Mouse (Mus musculus) liver, adult 2 months (tissue): Measurements from ENCODE around the gene Mfn2. TPM values are rescaled to one million over a fixed set of nuclear protein-coding genes. Genes with fewer than 3 reads are reported as not detected.

Experiments
- DNase-seq: peaks from one replicate; pipeline ENCODE4 v3.0.0-alpha.2; 2011; ENCODE audit warnings: low read depth, low spot score; ENCODE audit errors: extremely low read depth
- H3K27ac ChIP-seq: fragments of 200-500 bp; replicated peaks from 2 replicates; pipeline ENCODE4 v1.5.1; 2012; ENCODE audit warnings: low read depth, mild to moderate bottlenecking, control low read depth, inconsistent platforms, low read length; ENCODE audit not compliant: insufficient read depth
- H3K27me3 ChIP-seq: fragments of 200-500 bp; 2 replicates; pipeline ENCODE4 v1.6.1; 2012; ENCODE audit warnings: mild to moderate bottlenecking, moderate library complexity, low read length, inconsistent platforms; ENCODE audit not compliant: control insufficient read depth, insufficient read depth
- H3K36me3 ChIP-seq: fragments of 200-500 bp; 2 replicates; pipeline ENCODE4 v1.6.1; 2012; ENCODE audit warnings: low read length, inconsistent platforms; ENCODE audit not compliant: control insufficient read depth, insufficient read depth
- H3K4me1 ChIP-seq: fragments of 200-500 bp; 2 replicates; pipeline ENCODE4 v1.6.1; 2011; ENCODE audit warnings: low read length; ENCODE audit not compliant: control insufficient read depth, insufficient read depth
- H3K4me3 ChIP-seq: fragments of 200-500 bp; 2 replicates; pipeline ENCODE4 v1.5.1; 2011; ENCODE audit warnings: low read depth, mild to moderate bottlenecking, control low read depth, low read length, moderate library complexity; ENCODE audit not compliant: insufficient read depth
- H3K79me2 ChIP-seq: fragments of 200-500 bp; 2 replicates; pipeline ENCODE4 v1.6.1; 2012; ENCODE audit warnings: inconsistent platforms, mild to moderate bottlenecking, low read length, moderate library complexity; ENCODE audit not compliant: control insufficient read depth, insufficient read depth
- H3K9ac ChIP-seq: fragments of 200-500 bp; 2 replicates; pipeline ENCODE4 v1.6.1; 2012; ENCODE audit warnings: low read depth, mild to moderate bottlenecking, control low read depth, inconsistent platforms, low read length
- CTCF ChIP-seq: fragments of 200-500 bp; IDR thresholded peaks from 2 replicates; pipeline ENCODE4 v1.5.1; 2011; ENCODE audit warnings: low read depth, low read length, control low read depth
- POLR2A ChIP-seq: fragments of 200-500 bp; IDR thresholded peaks from 2 replicates; pipeline ENCODE4 v1.6.1; 2011; ENCODE audit warnings: low read length, control low read depth; ENCODE audit not compliant: insufficient read depth; ENCODE audit errors: extremely low read depth
- WGBS: fragments of 180-500 bp; shearing (Covaris S2); methylation state at CpG from one replicate; pipeline ENCODE4 v1.1.7; 2018; 5-methylcytosine and 5-hydroxymethylcytosine counted together
- polyA plus RNA-seq: library from polyadenylated mRNA; depleted of rRNA; stranded (reverse); fragments of >200 nt; gene quantifications from 2 replicates; pipeline ENCODE4 v1.2.3, GENCODE M21; 2012
- total RNA-seq: library from RNA; depleted of rRNA; stranded (reverse); fragments of >200 nt; gene quantifications from 2 replicates; pipeline ENCODE4 v1.2.3, GENCODE M21; 2014

The Mfn2 gene
- total and polyA plus RNA-seq, 2 experiments: 36.6 to 49.4 TPM

DNA sequence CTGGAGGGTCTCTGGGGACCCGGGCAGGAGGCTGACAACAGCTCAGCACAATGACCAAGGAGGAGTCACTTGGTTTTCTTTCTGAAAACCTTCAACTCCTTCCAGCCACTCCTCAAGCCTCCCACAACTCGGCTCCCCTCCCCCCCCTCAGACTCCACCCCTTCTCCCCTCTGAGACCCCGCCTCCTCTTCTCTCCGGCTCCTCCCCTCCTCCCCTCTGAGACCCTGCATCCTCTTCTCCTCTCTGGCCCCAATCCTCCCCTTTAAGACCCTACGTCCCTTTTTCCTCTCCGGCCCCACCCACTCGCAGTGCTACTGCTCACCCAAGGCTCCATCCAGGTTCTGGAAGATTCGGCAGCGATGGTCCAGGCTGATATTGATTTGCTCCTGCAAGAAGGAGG is 23.6 kb upstream of the Mfn2 start:
- 72% methylated on average over 9 of the region's 9 CpGs for WGBS
- Histone ChIP-seq H3K27ac (no peak overlapping the region), H3K79me2 (0 out of 2 replicates have a peak, but pooled peaks cover 4% of the 10 kb centered on the region), H3K4me1 (no peaks in the 10 kb centered on the region), H3K4me3 (no peak overlapping the region), H3K27me3 (no peaks in the 10 kb centered on the region), H3K36me3 (peaks cover 13% of the 10 kb centered on the region; the same call in 1 of the 2 replicates), H3K9ac (no peak overlapping the region)
- DNase-seq: no peak
- TF ChIP-seq CTCF (no peak), POLR2A (no peak)

DNA sequence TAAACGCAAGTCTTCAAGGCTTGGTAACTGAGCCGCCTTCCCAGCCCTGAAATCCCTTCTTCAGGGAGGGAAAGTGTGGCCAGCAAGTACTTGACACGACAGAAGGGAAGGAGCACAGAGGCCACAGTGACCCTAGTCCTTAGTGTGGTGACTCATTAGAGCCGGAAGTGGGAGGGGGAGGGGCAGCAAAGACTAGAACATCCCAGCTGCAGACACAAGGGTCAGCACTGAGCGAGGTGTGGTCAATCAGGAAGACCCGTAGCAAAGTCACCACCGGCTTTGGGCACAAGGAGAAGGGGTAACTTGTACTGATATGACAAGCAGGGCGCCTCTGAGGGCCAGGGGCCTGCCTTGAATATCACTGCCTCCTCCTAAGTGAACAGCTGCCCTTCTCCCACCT is 23.2 kb upstream of the Mfn2 start:
- H3K9ac ChIP-seq: no peak overlapping the region
- no peaks in the 10 kb centered on the region for H3K4me1 ChIP-seq
- 66% methylated on average over 8 of the region's 8 CpGs for WGBS
- peak; percentile 34 for DNase-seq
- no peak overlapping the region for H3K27ac ChIP-seq
- TF ChIP-seq POLR2A (no peak), CTCF (no peak)
- no peaks in the 10 kb centered on the region for H3K27me3 ChIP-seq
- H3K79me2 ChIP-seq: no peaks in the 10 kb centered on the region
- no peak overlapping the region for H3K4me3 ChIP-seq
- H3K36me3 ChIP-seq: peaks cover 13% of the 10 kb centered on the region; the same call in 1 of the 2 replicates

DNA sequence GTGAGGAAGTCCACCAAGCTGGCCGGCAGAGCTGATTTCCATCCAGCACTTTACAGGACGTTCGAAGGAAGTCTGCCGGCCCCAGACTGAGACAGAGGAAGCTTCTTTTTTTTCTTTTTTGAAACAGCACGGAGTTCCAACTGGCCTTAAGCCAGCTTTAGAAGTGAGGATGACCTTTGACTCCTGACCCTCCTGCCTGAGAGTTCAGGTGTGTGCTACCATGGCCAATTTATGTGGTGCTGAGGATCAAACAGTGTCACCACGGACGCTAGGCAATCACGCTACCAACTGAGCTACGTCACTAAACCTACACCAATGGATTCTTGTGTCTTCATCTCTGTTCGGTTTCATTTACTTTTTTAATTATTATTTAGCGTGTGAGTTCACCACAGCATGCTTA is 17.8 kb upstream of the Mfn2 start:
- Histone ChIP-seq H3K4me3 (no peak overlapping the region), H3K79me2 (no peaks in the 10 kb centered on the region), H3K4me1 (peaks cover 2% of the 10 kb centered on the region; the same call in 1 of the 2 replicates), H3K36me3 (peaks cover 10% of the 10 kb centered on the region; the same call in 1 of the 2 replicates), H3K9ac (no peak overlapping the region), H3K27ac (no peak overlapping the region), H3K27me3 (no peaks in the 10 kb centered on the region)
- 30% methylated on average over 11 of the region's 11 CpGs for WGBS
- peak; percentile 81 for DNase-seq
- TF ChIP-seq POLR2A (no peak), CTCF (no peak)

DNA sequence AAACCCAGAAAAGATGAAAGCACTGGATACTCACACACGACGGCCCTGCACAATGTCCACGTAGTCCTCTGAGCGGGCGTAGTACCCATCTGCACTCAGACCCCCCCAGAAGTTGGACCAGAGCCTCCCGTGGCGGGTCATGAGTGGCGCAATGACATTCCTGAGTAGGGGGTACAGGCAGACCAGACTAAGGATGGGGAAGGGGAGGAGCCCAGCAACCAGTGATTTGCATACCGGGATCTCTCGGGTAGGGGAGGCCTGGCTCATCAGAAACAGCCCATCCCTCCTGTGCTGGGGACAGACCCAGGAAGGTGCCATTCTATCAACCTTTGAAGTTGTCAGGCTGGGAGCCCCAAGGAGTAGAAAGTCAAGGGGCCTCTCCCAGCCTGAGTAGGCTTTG is 16.5 kb upstream of the Mfn2 start:
- H3K27me3 ChIP-seq: no peaks in the 10 kb centered on the region
- no peak overlapping the region for H3K9ac ChIP-seq
- H3K27ac ChIP-seq: no peak overlapping the region
- no peak overlapping the region for H3K4me3 ChIP-seq
- 86% methylated on average over 10 of the region's 10 CpGs for WGBS
- TF ChIP-seq POLR2A: no peak
- peaks cover 12% of the 10 kb centered on the region for H3K36me3 ChIP-seq
- no peaks in the 10 kb centered on the region for H3K79me2 ChIP-seq
- DNase-seq: no peak
- H3K4me1 ChIP-seq: peaks cover 2% of the 10 kb centered on the region; the same call in 1 of the 2 replicates

DNA sequence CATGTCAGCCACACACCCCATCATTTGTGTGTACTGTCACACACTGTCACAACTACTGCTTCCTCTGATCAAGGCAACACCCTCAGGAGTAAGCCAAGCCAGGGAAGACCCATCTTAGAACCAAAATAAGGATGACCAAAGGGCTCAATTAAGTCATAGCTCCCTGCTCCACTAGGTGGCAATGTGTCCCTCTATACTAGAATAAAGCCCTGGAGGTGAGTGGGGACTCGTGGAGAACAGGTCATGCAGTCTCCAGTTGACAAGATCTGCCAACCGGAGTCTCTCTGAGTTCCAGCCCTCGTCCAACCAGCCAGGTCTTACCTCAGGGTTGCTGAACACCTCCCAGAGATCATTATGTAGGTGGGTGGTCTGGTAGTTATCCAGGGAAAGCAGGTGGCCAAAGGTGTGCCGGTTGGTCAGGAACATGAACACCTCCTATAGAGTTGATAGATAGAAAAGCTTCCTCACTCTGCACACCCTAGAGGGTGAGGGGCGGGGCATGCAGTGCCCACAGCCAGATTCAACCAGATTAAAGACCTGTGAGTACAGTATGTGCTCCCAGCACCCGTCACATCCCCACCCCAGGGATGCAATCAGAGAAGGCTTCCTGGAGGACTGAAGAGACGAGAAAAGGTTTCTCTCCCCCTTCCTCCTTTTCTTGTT is 14.1 kb upstream of the Mfn2 start:
- H3K79me2 ChIP-seq: no peaks in the 10 kb centered on the region
- no peak overlapping the region for H3K4me3 ChIP-seq
- peaks cover 16% of the 10 kb centered on the region for H3K36me3 ChIP-seq
- no peak for TF ChIP-seq POLR2A
- TF ChIP-seq CTCF: 0 out of 2 replicates have a peak, but pooled peaks have one; percentile 16
- H3K27me3 ChIP-seq: no peaks in the 10 kb centered on the region
- WGBS: 70% methylated on average over 7 of the region's 7 CpGs
- H3K9ac ChIP-seq: no peak overlapping the region
- H3K4me1 ChIP-seq: peaks cover 2% of the 10 kb centered on the region; the same call in 1 of the 2 replicates
- peak; percentile 35 for DNase-seq
- no peak overlapping the region for H3K27ac ChIP-seq

DNA sequence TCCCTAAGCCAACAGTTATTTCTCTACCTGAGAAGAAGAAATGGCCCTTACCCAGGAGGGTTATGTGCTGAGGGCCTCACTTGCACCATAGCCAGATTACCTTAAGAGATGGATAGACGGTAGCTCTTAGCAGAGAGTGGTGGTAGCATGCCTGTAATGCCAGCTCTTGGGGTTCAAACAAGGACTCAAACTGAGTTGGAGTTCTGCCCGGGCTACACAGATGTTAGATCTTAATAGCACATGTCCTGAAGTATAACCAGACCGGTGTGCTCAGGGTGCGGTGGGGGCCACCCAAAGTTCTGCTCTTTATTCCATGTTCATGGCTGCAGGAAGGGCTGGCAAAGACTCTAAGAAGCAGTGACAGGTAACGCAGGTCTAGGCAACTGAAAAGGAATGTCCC is 5.0 kb upstream of the Mfn2 start:
- no peak for DNase-seq
- no peak for TF ChIP-seq CTCF
- no peak for TF ChIP-seq POLR2A
- Histone ChIP-seq H3K27me3 (no peaks in the 10 kb centered on the region), H3K4me3 (no peak overlapping the region), H3K9ac (no peak overlapping the region), H3K4me1 (peaks cover 3% of the 10 kb centered on the region), H3K27ac (no peak overlapping the region), H3K36me3 (peaks cover 12% of the 10 kb centered on the region), H3K79me2 (0 out of 2 replicates have a peak, but pooled peaks cover 2% of the 10 kb centered on the region)
- WGBS: 93% methylated on average over 5 of the region's 5 CpGs
